Mouse (Mus musculus) bone marrow, adult 2 months (tissue): ENCODE results near the gene Lsm14b.

Experiments used
- CTCF ChIP-seq: fragments of 200-500 bp; IDR thresholded peaks from 2 replicates; pipeline ENCODE4 v1.5.1; 2011; ENCODE audit warnings: low read length, control low read depth; ENCODE audit not compliant: control insufficient read depth, insufficient read depth
- POLR2A ChIP-seq: fragments of 200-500 bp; IDR thresholded peaks from 2 replicates; pipeline ENCODE4 v1.6.1; 2011; ENCODE audit warnings: low read depth, mild to moderate bottlenecking, control low read depth, low read length, borderline replicate concordance; ENCODE audit not compliant: control insufficient read depth

- no peak for TF ChIP-seq POLR2A
- TF ChIP-seq CTCF, result no peak
Measured at GRCm38 (mm10) chr2:180032925-180033324, 8.1 kb downstream of the Lsm14b start.
